Mouse (Mus musculus): Measurements from ENCODE around the gene Epsti1. TPM values are rescaled to one million over a fixed set of nuclear protein-coding genes. Genes with fewer than 3 reads are reported as not detected.

The Epsti1 gene
- polyA plus RNA-seq, 1 experiment from 2014 or later, result 0.08 TPM

- 51% methylated on average over 6 of the region's 6 CpGs for WGBS
- H3K27me3 ChIP-seq (ENCODE audit: control insufficient read depth, insufficient read depth, low read length), result no peaks in the 10 kb centered on the region
- DNase-seq (ENCODE audit: low spot score) (peak; percentile 74), ATAC-seq (ENCODE audit: insufficient number of reproducible peaks, low FRiP score, low TSS enrichment, low read depth) (no peak)
- H3K4me3 ChIP-seq (ENCODE audit: low read depth, low read length), result no peak overlapping the region
- no peak overlapping the region for H3K9ac ChIP-seq (ENCODE audit: low read length)
- peaks cover 5% of the 10 kb centered on the region for H3K4me1 ChIP-seq (ENCODE audit: control insufficient read depth, insufficient read depth, low read length)
- H3K4me2 ChIP-seq (ENCODE audit: low read depth, severe bottlenecking), result no peak overlapping the region
- H3K9me3 ChIP-seq (ENCODE audit: control insufficient read depth, low read length), result no peaks in the 10 kb centered on the region
- no peaks in the 10 kb centered on the region for H3K36me3 ChIP-seq (ENCODE audit: control insufficient read depth, insufficient read depth, low read length)
- H3K27ac ChIP-seq (replicated peaks; ENCODE audit: low read depth, low read length), result no peak overlapping the region
Observed at GRCm38 (mm10) chr14:77928021-77928420, 24.0 kb downstream of the Epsti1 start.

- H3K4me2 ChIP-seq (ENCODE audit: low read depth, severe bottlenecking), result no peak overlapping the region
- DNase-seq (ENCODE audit: low spot score) (no peak), ATAC-seq (ENCODE audit: insufficient number of reproducible peaks, low FRiP score, low TSS enrichment, low read depth) (no peak)
- 83% methylated on average over 5 of the region's 5 CpGs for WGBS
- no peaks in the 10 kb centered on the region for H3K36me3 ChIP-seq (ENCODE audit: control insufficient read depth, insufficient read depth, low read length)
- no peak overlapping the region for H3K4me3 ChIP-seq (ENCODE audit: low read depth, low read length)
- no peaks in the 10 kb centered on the region for H3K9me3 ChIP-seq (ENCODE audit: control insufficient read depth, low read length)
- H3K27ac ChIP-seq (replicated peaks; ENCODE audit: low read depth, low read length), result no peak overlapping the region
- H3K27me3 ChIP-seq (ENCODE audit: control insufficient read depth, insufficient read depth, low read length), result no peaks in the 10 kb centered on the region
- H3K9ac ChIP-seq (ENCODE audit: low read length), result no peak overlapping the region
- peaks cover 5% of the 10 kb centered on the region for H3K4me1 ChIP-seq (ENCODE audit: control insufficient read depth, insufficient read depth, low read length)
Observed at GRCm38 (mm10) chr14:77928653-77929052, 24.6 kb downstream of the Epsti1 start.

GRCm38 (mm10) chr14:77929139-77929678, 25.2 kb downstream of the Epsti1 start:
- no peak overlapping the region for H3K4me3 ChIP-seq (ENCODE audit: low read depth, low read length)
- DNase-seq (ENCODE audit: low spot score) (no peak), ATAC-seq (ENCODE audit: insufficient number of reproducible peaks, low FRiP score, low TSS enrichment, low read depth) (no peak)
- H3K9ac ChIP-seq (ENCODE audit: low read length), result no peak overlapping the region
- H3K27ac ChIP-seq (replicated peaks; ENCODE audit: low read depth, low read length), result no peak overlapping the region
- no peak overlapping the region for H3K4me2 ChIP-seq (ENCODE audit: low read depth, severe bottlenecking)
- peaks cover 5% of the 10 kb centered on the region for H3K4me1 ChIP-seq (ENCODE audit: control insufficient read depth, insufficient read depth, low read length)
- H3K36me3 ChIP-seq (ENCODE audit: control insufficient read depth, insufficient read depth, low read length), result no peaks in the 10 kb centered on the region
- no peaks in the 10 kb centered on the region for H3K27me3 ChIP-seq (ENCODE audit: control insufficient read depth, insufficient read depth, low read length)
- WGBS, result 71% methylated on average over 2 of the region's 2 CpGs
- H3K9me3 ChIP-seq (ENCODE audit: control insufficient read depth, low read length), result no peaks in the 10 kb centered on the region

GRCm38 (mm10) chr14:77932150-77933047, 28.4 kb downstream of the Epsti1 start:
- Histone ChIP-seq H3K36me3 (ENCODE audit: control insufficient read depth, insufficient read depth, low read length) (no peaks in the 10 kb centered on the region), H3K4me3 (ENCODE audit: low read depth, low read length) (no peak overlapping the region), H3K4me2 (ENCODE audit: low read depth, severe bottlenecking) (no peak overlapping the region), H3K4me1 (ENCODE audit: control insufficient read depth, insufficient read depth, low read length) (peaks cover 5% of the 10 kb centered on the region), H3K9me3 (ENCODE audit: control insufficient read depth, low read length) (no peaks in the 10 kb centered on the region), H3K27ac (replicated peaks; ENCODE audit: low read depth, low read length) (no peak overlapping the region), H3K27me3 (ENCODE audit: control insufficient read depth, insufficient read depth, low read length) (no peaks in the 10 kb centered on the region), H3K9ac (ENCODE audit: low read length) (no peak overlapping the region)
- no peak for ATAC-seq (ENCODE audit: insufficient number of reproducible peaks, low FRiP score, low TSS enrichment, low read depth)
- 31% methylated on average over 12 of the region's 12 CpGs for WGBS
- peak; percentile 28 for DNase-seq (ENCODE audit: low spot score)

GRCm38 (mm10) chr14:77933243-77933642, 29.2 kb downstream of the Epsti1 start:
- no peaks in the 10 kb centered on the region for H3K27me3 ChIP-seq (ENCODE audit: control insufficient read depth, insufficient read depth, low read length)
- 92% methylated on average over 5 of the region's 5 CpGs for WGBS
- no peaks in the 10 kb centered on the region for H3K9me3 ChIP-seq (ENCODE audit: control insufficient read depth, low read length)

GRCm38 (mm10) chr14:77934431-77934830, 30.4 kb downstream of the Epsti1 start:
- Histone ChIP-seq H3K4me2 (ENCODE audit: low read depth, severe bottlenecking) (no peak overlapping the region), H3K27ac (replicated peaks; ENCODE audit: low read depth, low read length) (no peak overlapping the region), H3K4me1 (ENCODE audit: control insufficient read depth, insufficient read depth, low read length) (peaks cover 5% of the 10 kb centered on the region), H3K27me3 (ENCODE audit: control insufficient read depth, insufficient read depth, low read length) (no peaks in the 10 kb centered on the region), H3K36me3 (ENCODE audit: control insufficient read depth, insufficient read depth, low read length) (no peaks in the 10 kb centered on the region), H3K9ac (ENCODE audit: low read length) (no peak overlapping the region), H3K4me3 (ENCODE audit: low read depth, low read length) (no peak overlapping the region), H3K9me3 (ENCODE audit: control insufficient read depth, low read length) (no peaks in the 10 kb centered on the region)
- 86% methylated on average over 3 of the region's 3 CpGs for WGBS
- no peak for DNase-seq (ENCODE audit: low spot score)
- no peak for ATAC-seq (ENCODE audit: insufficient number of reproducible peaks, low FRiP score, low TSS enrichment, low read depth)

More at GRCm38 (mm10) chr14:77933243-77933642, 29.2 kb downstream of the Epsti1 start:
- no peak overlapping the region for H3K4me3 ChIP-seq (ENCODE audit: low read depth, low read length)
- no peak for DNase-seq (ENCODE audit: low spot score)
- no peak overlapping the region for H3K4me2 ChIP-seq (ENCODE audit: low read depth, severe bottlenecking)
- H3K27ac ChIP-seq (replicated peaks; ENCODE audit: low read depth, low read length), result no peak overlapping the region
- peaks cover 5% of the 10 kb centered on the region for H3K4me1 ChIP-seq (ENCODE audit: control insufficient read depth, insufficient read depth, low read length)
- no peaks in the 10 kb centered on the region for H3K36me3 ChIP-seq (ENCODE audit: control insufficient read depth, insufficient read depth, low read length)
- ATAC-seq (ENCODE audit: insufficient number of reproducible peaks, low FRiP score, low TSS enrichment, low read depth), result no peak
- H3K9ac ChIP-seq (ENCODE audit: low read length), result no peak overlapping the region

- WGBS, result 88% methylated on average over 1 of the region's 1 CpGs
Observed at GRCm38 (mm10) chr14:77941105-77941504, 37.1 kb downstream of the Epsti1 start.

GRCm38 (mm10) chr14:77942235-77942634, 38.2 kb downstream of the Epsti1 start:
- Histone ChIP-seq H3K27ac (replicated peaks; ENCODE audit: low read depth, low read length) (no peak overlapping the region), H3K27me3 (ENCODE audit: control insufficient read depth, insufficient read depth, low read length) (no peaks in the 10 kb centered on the region), H3K9me3 (ENCODE audit: control insufficient read depth, low read length) (no peaks in the 10 kb centered on the region), H3K4me1 (ENCODE audit: control insufficient read depth, insufficient read depth, low read length) (no peaks in the 10 kb centered on the region), H3K4me3 (ENCODE audit: low read depth, low read length) (no peak overlapping the region), H3K9ac (ENCODE audit: low read length) (no peak overlapping the region), H3K4me2 (ENCODE audit: low read depth, severe bottlenecking) (no peak overlapping the region), H3K36me3 (ENCODE audit: control insufficient read depth, insufficient read depth, low read length) (no peaks in the 10 kb centered on the region)
- DNase-seq (ENCODE audit: low spot score), result no peak
- WGBS, result 51% methylated on average over 9 of the region's 9 CpGs
- ATAC-seq (ENCODE audit: insufficient number of reproducible peaks, low FRiP score, low TSS enrichment, low read depth), result no peak

More at GRCm38 (mm10) chr14:77941105-77941504, 37.1 kb downstream of the Epsti1 start:
- Histone ChIP-seq H3K36me3 (ENCODE audit: control insufficient read depth, insufficient read depth, low read length) (no peaks in the 10 kb centered on the region), H3K9ac (ENCODE audit: low read length) (no peak overlapping the region), H3K27ac (replicated peaks; ENCODE audit: low read depth, low read length) (no peak overlapping the region), H3K4me3 (ENCODE audit: low read depth, low read length) (no peak overlapping the region), H3K27me3 (ENCODE audit: control insufficient read depth, insufficient read depth, low read length) (no peaks in the 10 kb centered on the region), H3K9me3 (ENCODE audit: control insufficient read depth, low read length) (no peaks in the 10 kb centered on the region), H3K4me2 (ENCODE audit: low read depth, severe bottlenecking) (no peak overlapping the region), H3K4me1 (ENCODE audit: control insufficient read depth, insufficient read depth, low read length) (no peaks in the 10 kb centered on the region)
- no peak for DNase-seq (ENCODE audit: low spot score)
- ATAC-seq (ENCODE audit: insufficient number of reproducible peaks, low FRiP score, low TSS enrichment, low read depth), result no peak

Data from limb, embryonic 11.5 days (tissue).